Mouse (Mus musculus) spleen, adult 18-20 months (tissue): ENCODE measurements around the gene Myl6.
A peak's percentile ranks its signal among the peaks of the same experiment; 100 is the strongest.

ENCODE experiments used
- DNase-seq, 2 experiments: peaks; one replicate each; pipeline ENCODE4 v3.0.0; 2022; ENCODE audit warnings: mixed read lengths in 2 of 2

Gene Myl6

GRCm38 (mm10) chr10:128489380-128489779 lies 4.6 kb downstream of the Myl6 start:
- no peak for DNase-seq

- DNase-seq, result no peak
Observed at GRCm38 (mm10) chr10:128488776-128489175, 5.2 kb downstream of the Myl6 start.

- DNase-seq, result no peak
Observed at GRCm38 (mm10) chr10:128487861-128488712, 5.9 kb downstream of the Myl6 start.

GRCm38 (mm10) chr10:128486370-128486769 lies 7.6 kb downstream of the Myl6 start:
- no peak for DNase-seq

- DNase-seq, result no peak
Observed at GRCm38 (mm10) chr10:128474366-128474765, 19.6 kb downstream of the Myl6 start.

GRCm38 (mm10) chr10:128460270-128460630 lies 33.7 kb downstream of the Myl6 start:
- no peak for DNase-seq

- peak; percentile 32 to 48 for DNase-seq
Observed at GRCm38 (mm10) chr10:128459409-128460269, 34.3 kb downstream of the Myl6 start.

GRCm38 (mm10) chr10:128458719-128459408 lies 35.1 kb downstream of the Myl6 start, which contains the start of gene Smarcc2:
TSS of gene Smarcc2 (plus strand) at chr10:128459248.
- DNase-seq, result peak; percentile 79 to 83

GRCm38 (mm10) chr10:128458348-128458718 lies 35.6 kb downstream of the Myl6 start:
- DNase-seq, result peak; percentile 61 to 75

GRCm38 (mm10) chr10:128457676-128458075 lies 36.3 kb downstream of the Myl6 start:
- no peak for DNase-seq

- DNase-seq, result peak in 1 of 2 experiments; percentile 59
Observed at GRCm38 (mm10) chr10:128455280-128455679, 38.7 kb downstream of the Myl6 start.

GRCm38 (mm10) chr10:128454471-128454870 lies 39.5 kb downstream of the Myl6 start:
- DNase-seq, result no peak

- DNase-seq, result no peak
Observed at GRCm38 (mm10) chr10:128451014-128451413, 42.9 kb downstream of the Myl6 start.

GRCm38 (mm10) chr10:128445407-128445806 lies 48.5 kb downstream of the Myl6 start:
- DNase-seq, result no peak

GRCm38 (mm10) chr10:128444354-128444753 lies 49.6 kb downstream of the Myl6 start:
- DNase-seq, result no peak

- no peak for DNase-seq
Observed at GRCm38 (mm10) chr10:128442718-128443117, 51.2 kb downstream of the Myl6 start.

GRCm38 (mm10) chr10:128441324-128442119 lies 52.4 kb downstream of the Myl6 start:
- DNase-seq, result no peak
